Mouse (Mus musculus): ENCODE results near the gene Gabrb1. TPM values are rescaled to one million over a fixed set of nuclear protein-coding genes. Genes with fewer than 3 reads are reported as not detected.

Gabrb1 gene
- polyA plus RNA-seq, 1 experiment from 2014 or later: 0.43 TPM

DNA sequence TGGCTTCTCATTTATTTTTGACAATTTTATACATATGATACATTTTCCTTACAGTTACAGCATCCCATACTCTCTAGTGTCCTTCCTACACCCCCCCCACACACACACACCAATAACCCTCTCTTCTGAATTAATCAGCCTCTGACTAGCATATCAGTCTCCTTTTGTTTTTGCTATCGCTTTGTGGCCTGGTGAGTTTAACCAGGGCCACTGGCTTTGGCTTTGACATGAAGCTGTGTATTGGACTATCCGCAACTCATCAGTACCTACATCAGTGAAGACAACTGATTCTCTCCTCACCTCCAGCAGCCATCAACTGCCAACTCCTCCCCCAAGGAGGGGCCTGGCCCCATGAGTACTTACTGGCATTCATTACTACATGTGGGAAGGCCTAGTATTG is 437.1 kb downstream of the Gabrb1 start:
- Histone ChIP-seq H3K9ac (ENCODE audit: low read length) (no peak overlapping the region), H3K4me3 (ENCODE audit: low read length) (no peak overlapping the region), H3K9me3 (replicated peaks; ENCODE audit: control insufficient read depth, low read length) (no peaks in the 10 kb centered on the region), H3K27ac (ENCODE audit: low read length) (no peak overlapping the region), H3K4me2 (ENCODE audit: low read depth, low read length) (no peak overlapping the region), H3K4me1 (ENCODE audit: control insufficient read depth, insufficient read depth, low read length) (no peaks in the 10 kb centered on the region), H3K27me3 (ENCODE audit: control insufficient read depth, insufficient read depth, low read length) (no peaks in the 10 kb centered on the region), H3K36me3 (ENCODE audit: control insufficient read depth, insufficient read depth) (no peaks in the 10 kb centered on the region)
- ATAC-seq (replicated peaks; ENCODE audit: extremely low read depth, insufficient read depth, low FRiP score): no peak
- WGBS: 56% methylated on average over 2 of the region's 2 CpGs

DNA sequence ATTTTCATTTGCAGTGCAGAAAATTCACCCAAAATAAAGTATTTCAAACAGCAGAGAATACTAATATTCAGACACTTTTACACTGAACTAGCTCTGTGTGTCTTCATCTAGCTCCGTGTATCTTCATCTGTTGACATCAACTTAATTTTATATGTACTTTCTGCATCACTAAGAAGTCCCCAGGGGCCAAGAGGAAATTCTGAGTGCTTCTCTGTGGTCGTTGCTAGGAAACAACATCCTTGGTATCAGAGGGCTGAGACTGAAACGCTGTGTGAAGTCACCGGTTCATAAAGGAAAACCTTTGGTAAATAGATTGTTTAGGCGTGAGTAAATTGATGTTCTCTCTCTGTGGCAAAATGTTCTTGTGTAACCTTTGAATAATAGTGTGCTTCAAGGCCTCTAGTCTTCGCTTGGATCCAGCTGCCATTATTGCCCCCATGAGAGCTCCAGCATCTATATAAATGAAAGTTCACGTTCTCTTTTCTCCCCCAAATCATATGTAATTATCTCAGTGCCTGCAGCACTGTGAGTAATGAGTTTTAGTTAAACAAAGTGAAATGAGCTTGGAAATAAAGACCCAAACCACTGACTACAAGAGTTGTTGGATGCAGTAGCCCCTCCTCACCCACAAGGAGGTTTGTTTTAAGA is 446.5 kb downstream of the Gabrb1 start:
- no peak overlapping the region for H3K4me2 ChIP-seq (ENCODE audit: low read depth, low read length)
- no peak for ATAC-seq (replicated peaks; ENCODE audit: extremely low read depth, insufficient read depth, low FRiP score)
- no peak overlapping the region for H3K4me3 ChIP-seq (ENCODE audit: low read length)
- H3K27ac ChIP-seq (ENCODE audit: low read length): no peak overlapping the region
- H3K4me1 ChIP-seq (ENCODE audit: control insufficient read depth, insufficient read depth, low read length): no peaks in the 10 kb centered on the region
- no peaks in the 10 kb centered on the region for H3K27me3 ChIP-seq (ENCODE audit: control insufficient read depth, insufficient read depth, low read length)
- 70% methylated on average over 7 of the region's 7 CpGs for WGBS
- no peak overlapping the region for H3K9ac ChIP-seq (ENCODE audit: low read length)
- no peaks in the 10 kb centered on the region for H3K36me3 ChIP-seq (ENCODE audit: control insufficient read depth, insufficient read depth)
- H3K9me3 ChIP-seq (replicated peaks; ENCODE audit: control insufficient read depth, low read length): no peaks in the 10 kb centered on the region

DNA sequence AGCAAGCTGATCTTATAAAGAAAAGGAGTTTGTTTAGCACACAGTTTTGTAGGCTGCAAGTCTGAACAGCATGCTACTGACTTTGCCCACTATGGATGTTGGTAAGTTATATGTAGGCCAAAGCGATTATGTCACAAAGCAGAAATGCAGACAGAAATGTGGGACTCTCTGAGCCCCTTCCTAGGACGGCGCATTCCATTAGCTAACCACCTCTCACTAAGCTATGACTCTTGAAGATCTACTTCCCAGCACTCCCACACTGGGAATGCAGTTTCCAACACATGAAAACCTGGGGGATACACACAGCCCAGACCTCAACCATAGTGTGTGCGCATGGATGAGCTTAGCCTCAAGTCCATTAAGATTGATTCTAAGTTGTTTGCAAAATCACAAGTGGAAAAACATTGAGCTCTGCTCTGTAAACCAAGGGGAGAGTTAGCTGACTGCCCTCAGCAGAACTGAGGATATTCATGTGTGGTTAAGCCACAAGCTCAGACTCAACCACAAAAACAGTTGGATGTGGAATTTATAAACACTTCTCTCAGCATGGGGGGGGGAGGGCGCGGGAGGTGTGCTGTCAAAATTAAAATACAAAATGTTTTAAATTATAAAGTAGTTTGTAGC is 464.6 kb downstream of the Gabrb1 start:
- no peaks in the 10 kb centered on the region for H3K36me3 ChIP-seq (ENCODE audit: control insufficient read depth, insufficient read depth)
- H3K27me3 ChIP-seq (ENCODE audit: control insufficient read depth, insufficient read depth, low read length): no peaks in the 10 kb centered on the region
- H3K4me2 ChIP-seq (ENCODE audit: low read depth, low read length): no peak overlapping the region
- ATAC-seq (replicated peaks; ENCODE audit: extremely low read depth, insufficient read depth, low FRiP score): no peak
- H3K9ac ChIP-seq (ENCODE audit: low read length): no peak overlapping the region
- WGBS: 70% methylated on average over 6 of the region's 6 CpGs
- H3K4me1 ChIP-seq (ENCODE audit: control insufficient read depth, insufficient read depth, low read length): no peaks in the 10 kb centered on the region
- no peak overlapping the region for H3K27ac ChIP-seq (ENCODE audit: low read length)
- H3K9me3 ChIP-seq (replicated peaks; ENCODE audit: control insufficient read depth, low read length): no peaks in the 10 kb centered on the region
- H3K4me3 ChIP-seq (ENCODE audit: low read length): no peak overlapping the region

DNA sequence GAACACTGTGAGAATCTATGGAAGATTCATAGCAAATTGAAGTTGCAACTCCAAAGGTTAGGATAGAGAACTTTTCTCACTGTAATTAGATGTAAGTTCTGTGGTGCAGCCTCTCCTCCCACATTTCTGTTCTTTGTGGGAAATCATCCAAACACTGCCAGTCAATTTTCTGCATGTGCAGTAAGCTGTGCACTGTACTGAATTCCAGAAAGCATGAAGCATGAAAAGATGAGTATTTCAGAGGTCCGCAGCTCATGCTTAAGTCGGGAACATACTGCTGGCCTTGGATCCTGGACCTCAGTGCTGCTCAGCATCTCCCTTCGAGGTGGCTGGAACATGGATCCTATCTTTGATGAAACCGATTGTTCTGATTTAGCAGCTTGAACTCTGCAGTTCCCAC is 468.8 kb downstream of the Gabrb1 start:
- H3K9ac ChIP-seq (ENCODE audit: low read length): no peak overlapping the region
- no peaks in the 10 kb centered on the region for H3K4me1 ChIP-seq (ENCODE audit: control insufficient read depth, insufficient read depth, low read length)
- H3K4me2 ChIP-seq (ENCODE audit: low read depth, low read length): no peak overlapping the region
- no peak overlapping the region for H3K4me3 ChIP-seq (ENCODE audit: low read length)
- whole genome bisulfite sequencing: 86% methylated on average over 4 of the region's 4 CpGs
- H3K27ac ChIP-seq (ENCODE audit: low read length): no peak overlapping the region
- no peaks in the 10 kb centered on the region for H3K9me3 ChIP-seq (replicated peaks; ENCODE audit: control insufficient read depth, low read length)
- no peaks in the 10 kb centered on the region for H3K27me3 ChIP-seq (ENCODE audit: control insufficient read depth, insufficient read depth, low read length)
- H3K36me3 ChIP-seq (ENCODE audit: control insufficient read depth, insufficient read depth): no peaks in the 10 kb centered on the region
- no peak for ATAC-seq (replicated peaks; ENCODE audit: extremely low read depth, insufficient read depth, low FRiP score)

GRCm38 (mm10) chr5:72133906-72134305 is 476.0 kb downstream of the Gabrb1 start:
- Histone ChIP-seq H3K4me3 (ENCODE audit: low read length) (no peak overlapping the region), H3K27me3 (ENCODE audit: control insufficient read depth, insufficient read depth, low read length) (no peaks in the 10 kb centered on the region), H3K4me1 (ENCODE audit: control insufficient read depth, insufficient read depth, low read length) (no peaks in the 10 kb centered on the region), H3K36me3 (ENCODE audit: control insufficient read depth, insufficient read depth) (no peaks in the 10 kb centered on the region), H3K9me3 (replicated peaks; ENCODE audit: control insufficient read depth, low read length) (no peaks in the 10 kb centered on the region), H3K4me2 (ENCODE audit: low read depth, low read length) (no peak overlapping the region), H3K27ac (ENCODE audit: low read length) (no peak overlapping the region), H3K9ac (ENCODE audit: low read length) (no peak overlapping the region)
- WGBS: 71% methylated on average over 2 of the region's 2 CpGs
- no peak for ATAC-seq (replicated peaks; ENCODE audit: extremely low read depth, insufficient read depth, low FRiP score)

- WGBS: 78% methylated on average over 7 of the region's 7 CpGs
- Histone ChIP-seq H3K4me2 (ENCODE audit: low read depth, low read length) (no peak overlapping the region), H3K4me1 (ENCODE audit: control insufficient read depth, insufficient read depth, low read length) (no peaks in the 10 kb centered on the region), H3K9me3 (replicated peaks; ENCODE audit: control insufficient read depth, low read length) (no peaks in the 10 kb centered on the region), H3K9ac (ENCODE audit: low read length) (no peak overlapping the region), H3K27me3 (ENCODE audit: control insufficient read depth, insufficient read depth, low read length) (no peaks in the 10 kb centered on the region), H3K4me3 (ENCODE audit: low read length) (no peak overlapping the region), H3K27ac (ENCODE audit: low read length) (no peak overlapping the region), H3K36me3 (ENCODE audit: control insufficient read depth, insufficient read depth) (no peaks in the 10 kb centered on the region)
- ATAC-seq (replicated peaks; ENCODE audit: extremely low read depth, insufficient read depth, low FRiP score): no peak
These were observed 480.3 kb downstream of the Gabrb1 start for GRCm38 (mm10) chr5:72138256-72138655.

GRCm38 (mm10) chr5:72139619-72140018 is 481.7 kb downstream of the Gabrb1 start:
- Histone ChIP-seq H3K4me1 (ENCODE audit: control insufficient read depth, insufficient read depth, low read length) (no peaks in the 10 kb centered on the region), H3K27ac (ENCODE audit: low read length) (no peak overlapping the region), H3K27me3 (ENCODE audit: control insufficient read depth, insufficient read depth, low read length) (no peaks in the 10 kb centered on the region), H3K9me3 (replicated peaks; ENCODE audit: control insufficient read depth, low read length) (no peaks in the 10 kb centered on the region), H3K9ac (ENCODE audit: low read length) (no peak overlapping the region), H3K36me3 (ENCODE audit: control insufficient read depth, insufficient read depth) (no peaks in the 10 kb centered on the region), H3K4me3 (ENCODE audit: low read length) (no peak overlapping the region), H3K4me2 (ENCODE audit: low read depth, low read length) (no peak overlapping the region)
- ATAC-seq (replicated peaks; ENCODE audit: extremely low read depth, insufficient read depth, low FRiP score): no peak
- 76% methylated on average over 1 of the region's 1 CpGs for WGBS

GRCm38 (mm10) chr5:72148679-72149078 is 490.8 kb downstream of the Gabrb1 start:
- Histone ChIP-seq H3K4me1 (ENCODE audit: control insufficient read depth, insufficient read depth, low read length) (no peaks in the 10 kb centered on the region), H3K36me3 (ENCODE audit: control insufficient read depth, insufficient read depth) (no peaks in the 10 kb centered on the region), H3K27me3 (ENCODE audit: control insufficient read depth, insufficient read depth, low read length) (no peaks in the 10 kb centered on the region), H3K9me3 (replicated peaks; ENCODE audit: control insufficient read depth, low read length) (no peaks in the 10 kb centered on the region), H3K27ac (ENCODE audit: low read length) (no peak overlapping the region), H3K9ac (ENCODE audit: low read length) (no peak overlapping the region), H3K4me2 (ENCODE audit: low read depth, low read length) (no peak overlapping the region), H3K4me3 (ENCODE audit: low read length) (no peak overlapping the region)
- WGBS: 75% methylated on average over 5 of the region's 5 CpGs
- ATAC-seq (replicated peaks; ENCODE audit: extremely low read depth, insufficient read depth, low FRiP score): no peak

DNA sequence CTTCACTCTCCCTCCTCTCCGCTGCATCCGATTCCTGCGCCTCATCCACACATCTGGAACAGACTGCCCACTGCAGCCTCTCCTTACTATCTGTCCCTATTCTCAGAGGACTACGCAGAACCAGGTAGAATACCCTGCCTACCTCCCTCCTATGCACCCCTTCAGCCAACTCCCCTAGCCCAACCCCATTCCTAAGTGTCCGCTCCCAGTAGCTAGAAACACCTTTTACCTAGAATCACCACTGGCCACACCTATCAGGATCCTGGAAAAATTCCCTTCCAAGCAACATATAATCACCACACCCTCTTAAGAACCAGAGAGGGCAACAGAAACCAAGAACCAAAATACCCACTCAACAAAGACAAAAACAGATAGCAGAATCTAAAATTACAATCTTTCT is 493.0 kb downstream of the Gabrb1 start:
- ATAC-seq (replicated peaks; ENCODE audit: extremely low read depth, insufficient read depth, low FRiP score): no peak
- no peak overlapping the region for H3K4me3 ChIP-seq (ENCODE audit: low read length)
- no peak overlapping the region for H3K4me2 ChIP-seq (ENCODE audit: low read depth, low read length)
- no peaks in the 10 kb centered on the region for H3K9me3 ChIP-seq (replicated peaks; ENCODE audit: control insufficient read depth, low read length)
- H3K36me3 ChIP-seq (ENCODE audit: control insufficient read depth, insufficient read depth): peaks cover 5% of the 10 kb centered on the region; the same call in 1 of the 2 replicates
- no peaks in the 10 kb centered on the region for H3K27me3 ChIP-seq (ENCODE audit: control insufficient read depth, insufficient read depth, low read length)
- no peak overlapping the region for H3K27ac ChIP-seq (ENCODE audit: low read length)
- H3K4me1 ChIP-seq (ENCODE audit: control insufficient read depth, insufficient read depth, low read length): no peaks in the 10 kb centered on the region
- 93% methylated on average over 5 of the region's 5 CpGs for WGBS
- H3K9ac ChIP-seq (ENCODE audit: low read length): no peak overlapping the region

All from heart, embryonic 16.5 days (tissue).